Mouse (Mus musculus) retina, postnatal 1 day (tissue): ENCODE measurements around the gene Thbs1.

ENCODE experiments used
- DNase-seq: peaks from one replicate; pipeline ENCODE4 v3.0.0-alpha.2; 2012

The Thbs1 gene

GRCm38 (mm10) chr2:118111488-118112131 is at the start of gene Thbs1:
Gene Thbs1 (plus strand): TSS chr2:118111876.
- peak; percentile 70 for DNase-seq

GRCm38 (mm10) chr2:118064121-118064764 is 47.4 kb upstream of the Thbs1 start:
- no peak for DNase-seq

GRCm38 (mm10) chr2:118066065-118066770 is 45.5 kb upstream of the Thbs1 start:
- no peak for DNase-seq

- no peak for DNase-seq
These were observed 41.7 kb upstream of the Thbs1 start for GRCm38 (mm10) chr2:118069975-118070374.

GRCm38 (mm10) chr2:118072811-118073372 is 38.8 kb upstream of the Thbs1 start:
- no peak for DNase-seq

GRCm38 (mm10) chr2:118074030-118074429 is 37.6 kb upstream of the Thbs1 start:
- no peak for DNase-seq

- no peak for DNase-seq
These were observed 36.5 kb upstream of the Thbs1 start for GRCm38 (mm10) chr2:118075165-118075564.

GRCm38 (mm10) chr2:118079131-118079530 is 32.5 kb upstream of the Thbs1 start:
- DNase-seq, result no peak

- DNase-seq, result no peak
These were observed 30.1 kb upstream of the Thbs1 start for GRCm38 (mm10) chr2:118081581-118081980.

GRCm38 (mm10) chr2:118083652-118084051 is 28.0 kb upstream of the Thbs1 start:
- DNase-seq, result no peak

GRCm38 (mm10) chr2:118084693-118085092 is 27.0 kb upstream of the Thbs1 start:
- DNase-seq, result no peak

- DNase-seq, result no peak
These were observed 26.0 kb upstream of the Thbs1 start for GRCm38 (mm10) chr2:118085647-118086046.

- no peak for DNase-seq
These were observed 24.5 kb upstream of the Thbs1 start for GRCm38 (mm10) chr2:118087044-118087726.

GRCm38 (mm10) chr2:118091226-118091625 is 20.4 kb upstream of the Thbs1 start:
- no peak for DNase-seq

GRCm38 (mm10) chr2:118099104-118099503 is 12.6 kb upstream of the Thbs1 start:
- DNase-seq, result peak; percentile 22

- no peak for DNase-seq
These were observed 9.5 kb upstream of the Thbs1 start for GRCm38 (mm10) chr2:118102169-118102568.

GRCm38 (mm10) chr2:118110225-118110915 is 1.3 kb upstream of the Thbs1 start:
- DNase-seq, result peak; percentile 52

GRCm38 (mm10) chr2:118111116-118111487 is 574 bp upstream of the Thbs1 start:
- peak; percentile 86 for DNase-seq

- no peak for DNase-seq
These were observed 762 bp downstream of the Thbs1 start for GRCm38 (mm10) chr2:118112438-118112837.

- no peak for DNase-seq
These were observed 1.3 kb downstream of the Thbs1 start for GRCm38 (mm10) chr2:118112846-118113479.

- DNase-seq, result no peak
These were observed 2.3 kb downstream of the Thbs1 start for GRCm38 (mm10) chr2:118113808-118114524.
